Mouse (Mus musculus) kidney, adult 2 months (tissue): ENCODE measurements around the gene Igsf21.

Experiments
- CTCF ChIP-seq: fragments of 200-500 bp; conservative IDR thresholded peaks from 2 replicates; pipeline ENCODE4 v1.5.1; 2011; ENCODE audit warnings: low read depth, mild to moderate bottlenecking, control low read depth, low read length, moderate library complexity, mixed read lengths; ENCODE audit not compliant: insufficient read depth, insufficient read length
- POLR2A ChIP-seq: fragments of 200-500 bp; IDR thresholded peaks from one replicate; pipeline ENCODE4 v1.6.1; 2011; ENCODE audit warnings: low read depth, low read length, control low read depth

DNA sequence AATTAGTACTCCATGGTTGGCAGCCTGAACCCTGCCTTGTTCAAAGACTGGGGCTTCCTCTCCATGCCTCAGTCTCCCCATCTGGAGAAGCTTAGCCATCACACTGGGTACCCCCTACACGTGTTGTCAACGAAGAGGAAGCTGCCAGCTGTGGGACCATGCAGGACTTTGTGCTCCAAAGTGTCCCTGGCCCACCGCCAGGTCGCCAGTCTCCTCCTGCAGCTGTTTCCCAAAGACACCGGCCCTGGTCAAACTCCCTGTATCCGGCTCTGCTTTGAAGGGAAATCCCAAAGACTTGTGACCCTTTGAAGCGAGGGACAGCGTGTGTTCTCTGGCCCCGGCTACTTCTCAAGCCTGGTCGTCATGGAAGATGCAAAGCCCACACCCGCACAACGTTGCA, 23.5 kb downstream of the Igsf21 start:
- no peak for TF ChIP-seq POLR2A
- no peak for TF ChIP-seq CTCF
